Mouse (Mus musculus) liver, embryonic 14.5 days (tissue): ENCODE measurements around the gene Mlph. TPM values are rescaled to one million over a fixed set of nuclear protein-coding genes. Genes with fewer than 3 reads are reported as not detected.

ENCODE experiments used
- ATAC-seq: fragments of 200-750 bp; cut with Nextera tagmentation; 2 replicates; pipeline ENCODE4 v1.8.0; 2017; ENCODE audit warnings: moderate number of reproducible peaks, mild to moderate bottlenecking, moderate library complexity; ENCODE audit not compliant: insufficient read depth
- DNase-seq, 3 experiments: peaks; one replicate each; pipeline ENCODE4 v3.0.0-alpha.2; 2012 to 2013; ENCODE audit warnings: low read depth in 3 of 3, low spot score in 3 of 3
- H3K27ac ChIP-seq: fragments of 300-500 bp; sonication (generic); 2 replicates; pipeline ENCODE4 v1.5.1; 2014; ENCODE audit warnings: moderate library complexity, mild to moderate bottlenecking, control low read depth, inconsistent platforms
- H3K27me3 ChIP-seq: fragments of 300-500 bp; sonication (generic); 2 replicates; pipeline ENCODE4 v1.6.1; 2014; ENCODE audit warnings: mild to moderate bottlenecking, low read length, moderate library complexity; ENCODE audit not compliant: control insufficient read depth, insufficient read depth
- H3K36me3 ChIP-seq: fragments of 300-500 bp; sonication (generic); replicated peaks from 2 replicates; pipeline ENCODE4 v1.6.1; 2014; ENCODE audit warnings: low read depth; ENCODE audit not compliant: control insufficient read depth, insufficient read depth
- H3K4me1 ChIP-seq, 2 experiments: fragments of 200-500 bp in 1 of 2; fragments of 300-500 bp in 1 of 2; sonication (generic) in 1 of 2; replicated peaks; 2 replicates each; pipeline ENCODE4 v1.6.1; 2012 to 2014; ENCODE audit warnings: antibody characterized with exemption in 1 of 2, inconsistent platforms in 1 of 2, low read length in 1 of 2; ENCODE audit not compliant: control insufficient read depth in 2 of 2, insufficient read depth in 2 of 2
- H3K4me2 ChIP-seq: fragments of 300-500 bp; sonication (generic); 2 replicates; pipeline ENCODE4 v1.6.1; 2014; ENCODE audit warnings: low read depth, mild to moderate bottlenecking, control low read depth, moderate library complexity
- H3K4me3 ChIP-seq, 2 experiments: fragments of 200-500 bp in 1 of 2; fragments of 300-500 bp in 1 of 2; sonication (generic) in 1 of 2; 2 replicates each; pipeline ENCODE4 v1.5.1; 2012 to 2014; ENCODE audit warnings: low read depth in 2 of 2, low read length in 2 of 2, mild to moderate bottlenecking in 2 of 2, control low read depth in 1 of 2, inconsistent platforms in 1 of 2, moderate library complexity in 1 of 2; ENCODE audit not compliant: insufficient read depth in 1 of 2
- H3K9ac ChIP-seq: fragments of 300-500 bp; sonication (generic); replicated peaks from 2 replicates; pipeline ENCODE4 v1.6.1; 2014; ENCODE audit warnings: mild to moderate bottlenecking, control low read depth, moderate library complexity
- H3K9me3 ChIP-seq: fragments of 300-500 bp; sonication (generic); 2 replicates; pipeline ENCODE4 v1.6.1; 2016; ENCODE audit warnings: low read length, mixed read lengths; ENCODE audit not compliant: control insufficient read depth
- CTCF ChIP-seq: IDR thresholded peaks from 2 replicates; pipeline ENCODE4 v1.5.1; 2016; ENCODE audit warnings: antibody characterized with exemption, low read depth, control low read depth
- EP300 ChIP-seq: IDR thresholded peaks from 2 replicates; pipeline ENCODE4 v1.6.1; 2016; ENCODE audit warnings: antibody characterized with exemption, low read depth
- WGBS: fragments of 180-500 bp; shearing (Covaris S2); extraction: QIAGEN DNeasy Blood & Tissue Kit; methylation state at CpG from one replicate; pipeline ENCODE4 v1.1.7; 2014; ENCODE audit not compliant: insufficient replicate concordance; 5-methylcytosine and 5-hydroxymethylcytosine counted together
- polyA plus RNA-seq, 2 experiments: library from polyadenylated mRNA; depleted of rRNA in 1 of 2; stranded (reverse) in 1 of 2; unstranded in 1 of 2; fragments of >200 nt; fragmentation: Nextera tagmentation in 1 of 2; extraction: Ambion mirVana in 1 of 2; gene quantifications; 2 replicates each; pipeline versions ENCODE4 v1.2.1 to v1.2.3; 2012 to 2014

The Mlph gene
- polyA plus RNA-seq, 2 experiments: 0.01 TPM; not detected in 1

DNA sequence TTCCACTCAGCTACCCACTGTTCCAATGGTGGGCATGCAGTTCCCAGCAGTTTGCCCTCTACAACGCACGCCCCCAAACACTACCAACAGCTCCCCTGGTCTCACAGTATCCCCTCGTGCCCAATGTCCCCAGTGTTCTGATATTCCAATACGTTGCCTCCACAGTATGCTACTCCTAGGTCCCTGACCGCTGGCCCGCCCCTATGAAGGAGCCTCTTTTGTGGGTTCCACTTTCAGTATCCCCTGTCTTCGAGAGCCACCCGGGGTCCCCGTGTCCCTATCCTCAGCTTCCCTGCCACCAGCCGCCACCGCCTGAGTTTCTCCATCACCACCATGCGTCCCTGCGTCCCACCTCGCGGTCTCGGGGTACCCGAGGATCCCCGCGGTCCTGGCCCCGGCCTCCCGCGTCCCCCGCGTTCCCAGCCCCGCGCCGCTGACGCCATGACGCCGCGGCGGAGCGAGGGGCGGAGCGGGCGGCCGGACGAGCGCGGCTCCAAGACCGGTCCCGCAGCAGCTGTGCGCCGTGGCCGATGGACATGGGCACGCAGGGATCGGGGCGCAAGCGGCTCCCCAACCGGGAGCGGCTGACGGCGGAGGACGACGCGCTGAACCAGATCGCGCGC, 83.5 kb downstream of the Mlph start, which contains the start of gene Lrrfip1:
Gene Lrrfip1, plus strand, starts transcription at position 470 of the 623 bp plus-strand sequence.
- H3K4me1 ChIP-seq: peaks cover 0 to 7% of the 10 kb centered on the region in 2 experiments; a peak in 1 of 4 replicates
- H3K27ac ChIP-seq: no peak within 1 kb of the TSS
- WGBS: 2% methylated on average over 48 of the region's 59 CpGs
- H3K27me3 ChIP-seq: peaks cover 13% of the 10 kb centered on the region
- H3K36me3 ChIP-seq: no peaks in the 10 kb centered on the region
- peak within 1 kb of the TSS; percentile 63 for H3K4me2 ChIP-seq
- DNase-seq: no peak
- H3K4me3 ChIP-seq: peak within 1 kb of the TSS; percentile 50 to 57
- H3K9ac ChIP-seq: no peak within 1 kb of the TSS; the same call in 1 of the 2 replicates
- no peak for ATAC-seq
- no peak for TF ChIP-seq EP300
- no peak for TF ChIP-seq CTCF
- H3K9me3 ChIP-seq: no peaks in the 10 kb centered on the region

DNA sequence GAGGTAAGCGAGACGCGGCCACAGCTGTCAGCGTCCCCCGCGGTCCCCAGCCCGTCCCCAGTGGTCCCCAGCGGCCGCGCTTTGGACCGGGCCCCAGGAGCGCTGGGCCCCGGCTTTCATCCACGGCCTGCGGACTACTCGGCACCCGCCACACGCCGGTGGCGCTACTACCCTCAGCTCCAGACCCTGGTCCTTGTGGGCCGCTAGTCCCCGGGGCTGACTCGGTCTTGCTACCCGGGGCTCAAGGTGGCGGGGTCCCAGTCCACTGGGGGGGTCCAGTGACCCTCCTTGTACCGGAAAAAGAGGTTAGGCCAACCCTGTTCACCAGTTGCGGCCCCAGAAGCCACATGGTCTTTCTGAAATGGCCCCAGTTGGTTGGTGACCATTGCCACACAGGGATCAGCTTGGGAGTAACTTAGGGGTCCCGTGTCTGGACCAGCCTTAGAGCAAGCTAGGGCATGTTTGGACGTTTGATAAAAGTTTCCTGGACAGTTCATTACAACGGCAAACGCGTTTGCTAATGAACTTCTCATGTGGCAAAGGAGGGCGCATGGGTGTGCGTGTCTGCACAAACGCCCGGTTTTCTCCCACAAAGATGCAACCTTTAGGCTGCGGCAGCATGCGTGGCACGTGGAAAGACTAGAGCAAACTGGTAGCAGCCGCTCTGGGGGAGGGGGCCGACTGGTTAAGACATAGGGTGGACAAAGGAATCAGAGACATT, 84.2 kb downstream of the Mlph start:
- Histone ChIP-seq H3K4me3 (peak overlapping the region; percentile 50 to 57), H3K4me1 (peaks cover 0 to 7% of the 10 kb centered on the region in 2 experiments; a peak in 1 of 4 replicates), H3K27ac (no peak overlapping the region), H3K9ac (no peak overlapping the region; the same call in 1 of the 2 replicates), H3K27me3 (peaks cover 13% of the 10 kb centered on the region), H3K9me3 (no peaks in the 10 kb centered on the region), H3K36me3 (no peaks in the 10 kb centered on the region), H3K4me2 (peak overlapping the region; percentile 63)
- WGBS: 2% methylated on average over 33 of the region's 41 CpGs
- DNase-seq (no peak), ATAC-seq (no peak)
- TF ChIP-seq EP300 (no peak), CTCF (no peak)

DNA sequence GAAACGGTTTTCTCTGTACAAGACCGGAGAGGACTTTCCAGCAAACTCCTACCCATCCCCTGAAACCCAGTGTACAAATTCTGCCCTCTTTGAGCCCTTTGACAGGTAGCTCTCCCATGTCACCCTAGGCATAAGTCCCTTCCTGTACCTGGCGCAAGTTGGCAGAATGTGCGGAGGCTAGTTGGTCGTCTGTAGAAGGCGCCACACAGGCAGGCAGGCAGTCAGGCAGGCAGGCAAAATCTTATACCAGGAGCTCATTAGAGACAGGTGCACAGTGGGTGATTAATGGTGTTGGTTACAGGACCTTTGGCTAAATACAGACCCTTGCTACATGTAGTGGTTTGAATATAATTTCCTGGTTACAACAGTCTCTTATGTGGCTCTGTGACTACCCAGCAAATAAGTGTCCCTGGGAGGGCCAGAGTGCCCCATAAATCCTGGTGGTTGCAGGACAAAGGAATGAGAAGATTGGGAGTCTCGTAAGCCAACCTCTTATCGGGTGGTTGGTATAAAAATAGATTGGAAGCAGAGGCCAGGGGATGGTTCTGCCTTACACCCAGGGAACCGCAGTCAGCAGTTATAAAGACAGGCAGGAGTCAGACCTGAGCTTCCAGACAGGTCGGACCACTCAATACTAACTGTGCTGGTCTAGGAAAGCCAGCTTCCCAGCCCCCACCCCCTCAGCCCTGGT, 85.2 kb downstream of the Mlph start:
- no peak overlapping the region for H3K4me2 ChIP-seq
- WGBS: 40% methylated on average over 10 of the region's 10 CpGs
- no peak overlapping the region for H3K27ac ChIP-seq
- DNase-seq (no peak), ATAC-seq (no peak)
- H3K27me3 ChIP-seq: peaks cover 13% of the 10 kb centered on the region
- H3K4me3 ChIP-seq: no peak overlapping the region
- TF ChIP-seq CTCF (no peak), EP300 (no peak)
- H3K36me3 ChIP-seq: no peaks in the 10 kb centered on the region
- H3K9ac ChIP-seq: no peak overlapping the region
- peaks cover 0 to 7% of the 10 kb centered on the region in 2 experiments; a peak in 1 of 4 replicates for H3K4me1 ChIP-seq
- H3K9me3 ChIP-seq: no peaks in the 10 kb centered on the region

Other genes with a start within 250 kb of the Mlph start
- 2.4 and 4.2 TPM in 2 replicates for gene Col6a3, start 71.1 kb upstream of the Mlph start, polyA plus RNA-seq (2012; rRNA removed)
- 2.8 and 3.9 TPM in 2 replicates for gene Col6a3, start 71.1 kb upstream of the Mlph start, polyA plus RNA-seq (2014; fragmentation: Nextera tagmentation; extraction: Ambion mirVana)
- gene Prlh, start 38.0 kb downstream of the Mlph start, polyA plus RNA-seq (2012; rRNA removed): not detected in 2 replicates
- not detected in 2 replicates for gene Prlh, start 38.0 kb downstream of the Mlph start, polyA plus RNA-seq (2014; fragmentation: Nextera tagmentation; extraction: Ambion mirVana)
- 1.4 and 1.8 TPM in 2 replicates for gene Rab17, start 54.6 kb downstream of the Mlph start, polyA plus RNA-seq (2012; rRNA removed)
- 3.9 and 4.2 TPM in 2 replicates for gene Rab17, start 54.6 kb downstream of the Mlph start, polyA plus RNA-seq (2014; fragmentation: Nextera tagmentation; extraction: Ambion mirVana)
- 4.6 and 9.4 TPM in 2 replicates for gene Lrrfip1, start 83.7 kb downstream of the Mlph start, polyA plus RNA-seq (2012; rRNA removed)
- gene Lrrfip1, start 83.7 kb downstream of the Mlph start, polyA plus RNA-seq (2014; fragmentation: Nextera tagmentation; extraction: Ambion mirVana): 10.0 and 12.5 TPM in 2 replicates
- gene Rbm44, start 230.0 kb downstream of the Mlph start, polyA plus RNA-seq (2012; rRNA removed): 0.31 and 0.95 TPM in 2 replicates
- gene Rbm44, start 230.0 kb downstream of the Mlph start, polyA plus RNA-seq (2014; fragmentation: Nextera tagmentation; extraction: Ambion mirVana): 0.94 and 1.4 TPM in 2 replicates